Mouse (Mus musculus): Measurements from ENCODE around the gene Tmem63c. TPM values are rescaled to one million over a fixed set of nuclear protein-coding genes. Genes with fewer than 3 reads are reported as not detected.

Tmem63c gene
- total and polyA plus RNA-seq, 2 experiments from 2014 or later: 8.5 to 21.8 TPM

- no peak for TF ChIP-seq CTCF (IDR thresholded peaks at IDR 0.05; ENCODE audit: low read depth)
- no peaks in the 10 kb centered on the region for H3K9me3 ChIP-seq (ENCODE audit: low read length)
- no peaks in the 10 kb centered on the region for H3K4me1 ChIP-seq (ENCODE audit: insufficient read depth)
- no peak overlapping the region for H3K27ac ChIP-seq (ENCODE audit: low read depth, low read length)
- ATAC-seq: no peak
- H3K9ac ChIP-seq: no peak overlapping the region
- no peak overlapping the region for H3K4me3 ChIP-seq (ENCODE audit: low read depth, low read length)
- H3K36me3 ChIP-seq (ENCODE audit: insufficient read depth): peaks cover 2% of the 10 kb centered on the region; the same call in 1 of the 2 replicates
- no peak overlapping the region for H3K4me2 ChIP-seq (ENCODE audit: low read depth)
- whole genome bisulfite sequencing: 82% methylated on average over 2 of the region's 2 CpGs
- no peaks in the 10 kb centered on the region for H3K27me3 ChIP-seq (ENCODE audit: insufficient read depth, low read length)
- no peak for DNase-seq
These were observed 70.8 kb downstream of the Tmem63c start for GRCm38 (mm10) chr12:87091916-87092315.

- 69% methylated on average over 4 of the region's 4 CpGs for WGBS
- Histone ChIP-seq H3K4me2 (ENCODE audit: low read depth) (no peak overlapping the region), H3K4me3 (ENCODE audit: low read depth, low read length) (no peak overlapping the region), H3K27me3 (ENCODE audit: insufficient read depth, low read length) (no peaks in the 10 kb centered on the region), H3K9me3 (ENCODE audit: low read length) (no peaks in the 10 kb centered on the region), H3K27ac (ENCODE audit: low read depth, low read length) (no peak overlapping the region), H3K4me1 (ENCODE audit: insufficient read depth) (no peaks in the 10 kb centered on the region), H3K9ac (no peak overlapping the region), H3K36me3 (ENCODE audit: insufficient read depth) (no peaks in the 10 kb centered on the region)
- ATAC-seq (no peak), DNase-seq (no peak)
- no peak for TF ChIP-seq CTCF (IDR thresholded peaks at IDR 0.05; ENCODE audit: low read depth)
These were observed 72.1 kb downstream of the Tmem63c start for GRCm38 (mm10) chr12:87093249-87093648.

- Histone ChIP-seq H3K27me3 (ENCODE audit: insufficient read depth, low read length) (no peaks in the 10 kb centered on the region), H3K4me2 (ENCODE audit: low read depth) (no peak overlapping the region), H3K27ac (ENCODE audit: low read depth, low read length) (no peak overlapping the region), H3K4me3 (ENCODE audit: low read depth, low read length) (no peak overlapping the region), H3K4me1 (ENCODE audit: insufficient read depth) (no peaks in the 10 kb centered on the region), H3K9me3 (ENCODE audit: low read length) (no peaks in the 10 kb centered on the region), H3K36me3 (ENCODE audit: insufficient read depth) (no peaks in the 10 kb centered on the region), H3K9ac (no peak overlapping the region)
- DNase-seq (no peak), ATAC-seq (no peak)
- TF ChIP-seq CTCF (IDR thresholded peaks at IDR 0.05; ENCODE audit: low read depth): no peak
- WGBS: 76% methylated on average over 6 of the region's 6 CpGs
These were observed 72.5 kb downstream of the Tmem63c start for GRCm38 (mm10) chr12:87093671-87094070.

GRCm38 (mm10) chr12:87100331-87100730, 79.2 kb downstream of the Tmem63c start:
- ATAC-seq (no peak), DNase-seq (no peak)
- WGBS: 70% methylated on average over 4 of the region's 4 CpGs
- H3K27me3 ChIP-seq (ENCODE audit: insufficient read depth, low read length): 0 out of 2 replicates have a peak, but pooled peaks cover 5% of the 10 kb centered on the region
- H3K4me1 ChIP-seq (ENCODE audit: insufficient read depth): no peaks in the 10 kb centered on the region
- TF ChIP-seq CTCF (IDR thresholded peaks at IDR 0.05; ENCODE audit: low read depth): no peak
- H3K4me2 ChIP-seq (ENCODE audit: low read depth): no peak overlapping the region
- no peak overlapping the region for H3K9ac ChIP-seq
- H3K27ac ChIP-seq (ENCODE audit: low read depth, low read length): no peak overlapping the region
- no peaks in the 10 kb centered on the region for H3K9me3 ChIP-seq (ENCODE audit: low read length)
- H3K4me3 ChIP-seq (ENCODE audit: low read depth, low read length): no peak overlapping the region
- H3K36me3 ChIP-seq (ENCODE audit: insufficient read depth): no peaks in the 10 kb centered on the region

- no peak for TF ChIP-seq CTCF (IDR thresholded peaks at IDR 0.05; ENCODE audit: low read depth)
- Histone ChIP-seq H3K4me2 (ENCODE audit: low read depth) (peak within 1 kb of the TSS; percentile 86), H3K4me1 (ENCODE audit: insufficient read depth) (no peaks in the 10 kb centered on the region), H3K9ac (peak within 1 kb of the TSS; percentile 46), H3K4me3 (ENCODE audit: low read depth, low read length) (peak within 1 kb of the TSS; percentile 37), H3K9me3 (ENCODE audit: low read length) (no peaks in the 10 kb centered on the region), H3K36me3 (ENCODE audit: insufficient read depth) (no peaks in the 10 kb centered on the region), H3K27ac (ENCODE audit: low read depth, low read length) (no peak within 1 kb of the TSS), H3K27me3 (ENCODE audit: insufficient read depth, low read length) (0 out of 2 replicates have a peak, but pooled peaks cover 5% of the 10 kb centered on the region)
- ATAC-seq (peak; percentile 58), DNase-seq (peak; percentile 28)
- 3% methylated on average over 32 of the region's 32 CpGs for WGBS
These were observed 81.1 kb downstream of the Tmem63c start, which contains the start of gene Ngb for GRCm38 (mm10) chr12:87102165-87102631. Ngb (minus strand) TSS chr12:87102539.

GRCm38 (mm10) chr12:87103471-87103870, 82.3 kb downstream of the Tmem63c start:
- TF ChIP-seq CTCF (IDR thresholded peaks at IDR 0.05; ENCODE audit: low read depth): no peak
- Histone ChIP-seq H3K4me1 (ENCODE audit: insufficient read depth) (no peaks in the 10 kb centered on the region), H3K27me3 (ENCODE audit: insufficient read depth, low read length) (0 out of 2 replicates have a peak, but pooled peaks cover 5% of the 10 kb centered on the region), H3K27ac (ENCODE audit: low read depth, low read length) (no peak overlapping the region), H3K4me3 (ENCODE audit: low read depth, low read length) (no peak overlapping the region), H3K9ac (no peak overlapping the region), H3K36me3 (ENCODE audit: insufficient read depth) (peaks cover 5% of the 10 kb centered on the region; the same call in 1 of the 2 replicates), H3K9me3 (ENCODE audit: low read length) (no peaks in the 10 kb centered on the region), H3K4me2 (ENCODE audit: low read depth) (no peak overlapping the region)
- no peak for DNase-seq
- 86% methylated on average over 4 of the region's 4 CpGs for WGBS
- no peak for ATAC-seq

- H3K27me3 ChIP-seq (ENCODE audit: insufficient read depth, low read length): 0 out of 2 replicates have a peak, but pooled peaks cover 5% of the 10 kb centered on the region
- no peaks in the 10 kb centered on the region for H3K4me1 ChIP-seq (ENCODE audit: insufficient read depth)
- TF ChIP-seq CTCF (IDR thresholded peaks at IDR 0.05; ENCODE audit: low read depth): no peak
- ATAC-seq: no peak
- peaks cover 17% of the 10 kb centered on the region for H3K36me3 ChIP-seq (ENCODE audit: insufficient read depth)
- H3K27ac ChIP-seq (ENCODE audit: low read depth, low read length): no peak overlapping the region
- DNase-seq: no peak
- WGBS: 88% methylated on average over 4 of the region's 4 CpGs
- H3K9ac ChIP-seq: no peak overlapping the region
- no peak overlapping the region for H3K4me2 ChIP-seq (ENCODE audit: low read depth)
- no peak overlapping the region for H3K4me3 ChIP-seq (ENCODE audit: low read depth, low read length)
- no peaks in the 10 kb centered on the region for H3K9me3 ChIP-seq (ENCODE audit: low read length)
These were observed 83.7 kb downstream of the Tmem63c start for GRCm38 (mm10) chr12:87104796-87105195.
